Mouse (Mus musculus): ENCODE results near the gene Usp47.
A peak's percentile ranks its signal among the peaks of the same experiment; 100 is the strongest.

Usp47 gene

DNA sequence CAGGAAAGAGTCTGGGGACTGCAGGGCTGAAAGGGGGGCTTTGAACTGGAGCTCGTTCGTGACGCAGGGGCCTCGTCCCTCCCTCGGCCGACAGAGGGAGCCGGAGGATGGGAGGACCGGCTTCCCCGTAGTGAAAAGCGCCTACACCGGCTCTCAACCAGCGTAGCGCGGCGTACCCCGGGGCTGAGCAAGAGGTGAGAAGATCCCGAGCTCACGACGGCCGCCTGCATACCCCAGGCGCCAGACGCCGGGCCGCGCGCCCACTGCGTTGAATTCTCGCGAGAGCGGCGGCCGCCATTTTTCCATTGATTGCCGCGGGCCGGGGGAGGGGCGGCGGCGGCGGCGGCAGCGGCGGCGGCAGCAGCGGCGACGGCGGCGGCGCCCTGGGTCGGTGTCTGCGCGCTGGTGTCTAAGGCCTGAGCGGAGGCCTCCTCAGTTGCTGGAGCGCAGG is at the start of gene Usp47:
Gene Usp47, plus strand, starts transcription at position 355 of the 451 bp plus-strand sequence.
- DNase-seq (ENCODE audit: low spot score): peak; percentile 82

- no peak for DNase-seq (ENCODE audit: low spot score)
Measured at GRCm38 (mm10) chr7:111976401-111976800, 46.9 kb upstream of the Usp47 start.

GRCm38 (mm10) chr7:111977871-111978270 is 45.4 kb upstream of the Usp47 start:
- DNase-seq (ENCODE audit: low spot score): no peak

GRCm38 (mm10) chr7:111982296-111982695 is 41.0 kb upstream of the Usp47 start:
- DNase-seq (ENCODE audit: low spot score): no peak

- DNase-seq (ENCODE audit: low spot score): no peak
Measured at GRCm38 (mm10) chr7:111984530-111984929, 38.8 kb upstream of the Usp47 start.

DNA sequence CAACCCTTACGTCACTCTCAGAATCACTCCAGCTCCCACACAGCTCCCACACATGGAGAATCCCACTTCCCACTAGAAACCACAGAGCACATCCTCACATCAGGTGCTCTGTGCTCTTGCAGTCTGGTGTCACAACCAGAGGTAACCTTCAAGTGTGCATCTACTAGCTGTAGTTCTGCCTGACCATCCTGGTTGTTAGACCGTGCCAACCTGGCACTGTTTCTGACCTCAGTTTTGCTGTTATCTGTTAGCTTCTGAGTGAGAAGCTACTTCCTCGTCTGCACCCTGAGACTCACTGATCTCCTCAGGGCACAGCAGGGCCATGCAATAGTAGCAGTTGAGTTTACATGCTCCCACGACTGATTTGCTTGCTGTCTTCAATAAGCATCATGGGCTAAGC is 38.0 kb upstream of the Usp47 start:
- no peak for DNase-seq (ENCODE audit: low spot score)

DNA sequence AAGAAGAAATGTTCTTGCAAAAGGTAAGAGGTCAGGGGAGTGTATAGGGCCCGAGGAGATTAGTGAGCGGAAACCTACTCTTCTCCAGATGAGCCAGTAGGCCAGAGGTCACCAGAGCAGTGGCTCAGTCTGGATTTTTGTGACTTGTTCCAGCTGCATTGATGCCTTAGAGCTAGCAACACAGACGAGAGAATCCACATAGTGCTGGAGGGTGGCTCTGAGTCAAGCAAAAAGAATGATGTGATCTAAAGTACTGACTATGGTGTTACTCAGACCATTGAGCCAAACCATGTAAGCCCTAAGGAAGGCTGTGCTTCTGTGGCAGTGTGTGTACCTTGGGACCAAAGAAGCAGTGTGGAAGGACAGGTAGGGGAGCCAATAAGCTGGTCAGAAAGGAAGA is 36.4 kb upstream of the Usp47 start:
- no peak for DNase-seq (ENCODE audit: low spot score)

DNA sequence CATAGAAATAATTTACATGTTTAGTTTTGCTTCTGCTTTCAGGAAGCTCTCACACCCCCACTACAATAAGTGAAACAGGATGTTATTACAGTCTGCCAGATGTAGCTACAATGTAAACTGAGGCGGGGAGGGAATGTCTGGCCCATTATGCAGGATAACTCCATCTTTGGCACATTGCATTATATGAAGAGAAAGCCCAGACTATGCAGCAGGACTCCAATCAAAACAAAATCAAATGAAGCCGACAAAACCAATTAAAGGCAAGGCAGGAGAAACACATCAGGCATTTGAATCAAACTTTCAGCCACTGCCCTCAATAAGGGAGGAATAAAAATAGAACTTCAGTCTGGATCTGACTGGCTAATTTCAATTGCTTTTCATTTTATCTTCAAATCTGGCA is 25.9 kb upstream of the Usp47 start:
- DNase-seq (ENCODE audit: low spot score): no peak

DNA sequence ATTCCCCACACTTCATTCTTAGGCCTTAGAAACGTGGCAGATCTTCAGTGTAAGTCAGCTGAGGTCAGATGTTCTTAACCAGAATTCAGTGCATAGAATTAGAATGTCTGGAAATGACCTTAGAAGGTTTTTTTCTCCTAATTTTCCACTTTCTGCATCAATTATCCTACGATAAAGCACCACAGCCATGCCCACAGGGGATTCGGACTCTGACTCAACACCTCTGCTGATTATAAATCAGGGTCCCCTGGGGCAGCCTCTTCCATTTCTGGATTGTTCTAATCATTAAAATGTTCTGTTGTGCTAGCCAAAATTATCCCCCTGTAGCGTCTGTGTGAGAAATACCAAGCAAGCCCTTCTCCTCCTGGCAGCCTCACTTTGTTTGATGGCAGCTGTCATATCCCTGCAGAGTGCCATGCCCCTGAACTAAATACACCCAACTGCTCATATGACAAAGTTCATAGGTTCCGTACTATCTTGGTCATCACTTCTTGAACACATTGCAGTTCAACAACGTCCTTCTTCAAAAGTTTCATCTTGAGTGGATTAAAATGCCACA is 24.8 kb upstream of the Usp47 start:
- DNase-seq (ENCODE audit: low spot score): no peak

DNA sequence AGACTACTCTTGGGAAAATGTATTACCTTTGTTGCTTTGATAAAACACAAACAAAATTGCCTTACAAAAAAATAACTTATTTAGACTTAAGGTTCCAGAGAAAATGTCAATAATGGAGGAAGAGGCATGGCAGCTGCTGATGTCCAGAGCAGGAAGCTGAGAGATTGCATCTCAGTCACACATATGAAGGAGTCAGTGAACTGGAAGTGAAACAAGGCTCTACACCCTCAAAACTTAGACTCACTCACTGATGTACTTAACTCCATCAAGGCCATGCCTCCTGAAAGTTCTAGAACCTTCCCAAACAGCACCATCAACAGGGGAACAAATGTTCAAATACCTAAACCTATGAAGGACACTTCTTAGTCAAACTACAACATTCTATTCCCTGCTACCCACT is 23.9 kb upstream of the Usp47 start:
- DNase-seq (ENCODE audit: low spot score): no peak

DNA sequence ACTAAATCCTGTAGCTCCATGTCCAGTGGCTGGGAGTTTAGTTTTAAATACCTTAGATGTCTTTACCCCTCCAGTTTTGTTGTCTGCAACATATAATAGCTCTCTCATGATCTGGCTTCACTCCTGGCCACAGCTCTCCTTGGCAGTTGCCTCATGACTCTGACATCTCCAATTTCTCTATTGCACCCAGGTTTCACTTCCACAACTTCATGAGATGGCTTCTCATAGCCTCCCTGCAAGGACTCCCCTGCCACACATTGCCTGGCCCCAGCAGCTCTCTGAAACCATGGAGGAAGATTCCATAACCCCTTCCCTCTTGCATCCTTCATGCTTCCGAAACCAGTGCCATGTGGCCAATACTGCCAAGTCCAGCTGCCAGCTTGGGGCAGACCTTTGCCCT is 23.1 kb upstream of the Usp47 start:
- no peak for DNase-seq (ENCODE audit: low spot score)

DNA sequence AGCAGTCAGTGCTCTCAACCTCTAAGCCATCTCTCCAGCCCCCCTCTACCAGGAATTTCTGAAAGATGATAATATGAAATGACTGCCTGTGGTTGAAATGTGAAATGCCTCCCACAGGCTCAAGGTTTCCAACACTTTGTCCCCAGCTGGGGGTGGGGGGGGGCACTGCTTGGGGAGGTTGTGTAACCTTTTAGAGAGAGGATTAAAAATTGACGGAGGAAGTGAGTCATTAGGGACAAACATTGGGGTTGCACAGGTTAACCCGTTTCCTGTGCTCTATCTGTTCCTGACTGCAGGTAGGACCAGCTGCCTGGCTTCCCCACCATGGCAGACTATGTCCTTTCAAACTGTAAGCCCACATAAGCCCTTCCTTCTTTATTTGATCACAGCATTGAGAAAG is 12.8 kb upstream of the Usp47 start:
- DNase-seq (ENCODE audit: low spot score): no peak

GRCm38 (mm10) chr7:112010976-112011375 is 12.3 kb upstream of the Usp47 start:
- no peak for DNase-seq (ENCODE audit: low spot score)

DNA sequence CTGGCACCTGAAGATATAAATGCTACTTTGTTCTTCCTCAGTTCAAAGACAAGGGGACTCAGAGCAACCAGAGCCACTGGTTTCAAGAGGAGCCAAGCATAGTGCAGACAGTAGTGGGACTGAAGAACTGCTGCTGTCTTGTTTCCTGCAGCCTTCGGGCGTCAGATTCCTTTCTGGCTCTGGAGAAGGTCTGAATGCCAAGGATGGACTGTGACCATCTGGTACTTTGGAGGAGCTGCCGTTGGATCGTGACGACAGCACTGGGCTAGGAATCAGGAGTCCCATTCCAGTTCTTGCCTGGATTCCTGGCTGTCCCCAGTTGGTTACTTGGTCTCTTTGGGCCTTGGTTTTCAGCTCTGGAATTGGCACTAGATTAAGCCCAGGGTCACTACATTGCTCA is 11.2 kb upstream of the Usp47 start:
- peak; percentile 27 for DNase-seq (ENCODE audit: low spot score)

- no peak for DNase-seq (ENCODE audit: low spot score)
Measured at GRCm38 (mm10) chr7:112012621-112013177, 10.6 kb upstream of the Usp47 start.

GRCm38 (mm10) chr7:112014148-112014547 is 9.2 kb upstream of the Usp47 start:
- no peak for DNase-seq (ENCODE audit: low spot score)

DNA sequence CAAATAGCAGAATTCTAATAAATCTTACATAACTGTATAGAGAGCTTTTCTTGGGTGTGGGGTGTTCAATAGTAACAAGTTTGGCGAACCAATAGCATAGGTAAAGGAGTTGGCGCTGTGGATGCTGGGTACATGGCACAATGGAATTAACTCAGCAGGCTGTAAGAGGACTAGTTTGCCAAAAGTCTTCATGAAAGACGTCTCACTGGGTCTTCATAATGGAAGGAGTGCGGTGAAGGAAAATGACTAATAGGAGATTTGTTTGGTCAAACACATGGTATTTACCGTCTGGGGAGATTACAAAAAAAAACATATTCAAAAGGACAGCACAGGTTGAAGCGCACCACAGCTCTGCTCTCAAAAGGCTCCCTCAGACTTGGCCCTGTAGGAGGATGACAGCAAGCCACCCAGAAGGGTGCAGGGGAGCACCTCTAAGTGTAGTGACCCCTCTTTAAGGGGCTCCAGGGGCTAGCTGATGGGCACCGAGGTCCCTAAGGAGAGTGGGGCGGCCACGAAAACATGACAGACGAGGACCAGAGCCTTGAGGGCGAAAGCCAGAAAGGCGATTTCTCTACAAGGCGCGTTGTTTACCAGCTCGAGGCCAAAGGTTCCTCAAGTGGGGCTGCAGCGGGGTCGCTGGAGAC is 676 bp upstream of the Usp47 start:
- no peak for DNase-seq (ENCODE audit: low spot score)

- DNase-seq (ENCODE audit: low spot score): no peak
Measured at GRCm38 (mm10) chr7:112023601-112024445, 519 bp downstream of the Usp47 start.

DNA sequence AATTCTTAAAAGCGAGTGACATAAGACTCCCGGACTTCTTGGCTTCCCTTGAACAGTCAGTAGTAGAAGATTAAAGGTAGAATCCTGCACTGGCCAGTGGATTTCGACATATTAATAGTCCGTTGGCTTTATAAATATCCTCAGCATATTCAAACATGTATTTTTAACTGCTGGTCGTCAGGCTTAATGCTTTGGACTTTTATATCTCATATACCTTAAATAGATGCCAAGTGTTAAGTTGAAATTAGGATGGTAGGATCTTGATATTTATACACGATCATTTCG is 1.1 kb downstream of the Usp47 start:
- no peak for DNase-seq (ENCODE audit: low spot score)

- DNase-seq (ENCODE audit: low spot score): no peak
Measured at GRCm38 (mm10) chr7:112024856-112025255, 1.6 kb downstream of the Usp47 start.

- no peak for DNase-seq (ENCODE audit: low spot score)
Measured at GRCm38 (mm10) chr7:112030594-112030993, 7.3 kb downstream of the Usp47 start.

DNA sequence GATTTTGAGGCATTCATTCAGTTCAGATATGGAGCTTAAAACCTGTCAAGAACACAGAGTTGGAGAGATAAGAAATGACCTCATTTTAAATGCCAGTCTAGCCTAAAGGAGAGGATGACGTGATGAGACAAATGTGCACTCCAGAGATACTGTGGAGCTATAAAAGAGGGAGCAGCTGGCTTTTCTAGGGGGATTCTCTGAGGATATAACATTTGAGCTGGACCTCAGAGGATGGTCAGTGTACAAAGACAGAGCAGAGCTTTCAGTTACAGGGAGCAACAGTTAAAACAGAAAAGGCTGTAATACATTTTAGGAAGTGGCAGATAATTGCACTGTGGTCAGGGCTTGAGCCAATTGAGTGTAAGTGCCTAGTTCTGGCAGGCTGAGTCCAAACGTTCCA is 12.5 kb downstream of the Usp47 start:
- DNase-seq (ENCODE audit: low spot score): no peak

GRCm38 (mm10) chr7:112036636-112037035 is 13.3 kb downstream of the Usp47 start:
- no peak for DNase-seq (ENCODE audit: low spot score)
